Mouse (Mus musculus): ENCODE measurements around the gene Zbtb8b.
A peak's percentile ranks its signal among the peaks of the same experiment; 100 is the strongest.
"Not testable (repeated sequence)": the region's sequence is repeated elsewhere in the genome, so short reads cannot be mapped to it uniquely, and the experiment has no call there.

Zbtb8b gene

GRCm38 (mm10) chr4:129416478-129416877, 24.2 kb downstream of the Zbtb8b start:
- DNase-seq (ENCODE audit: low spot score in 2 of 2) = no peak

- no peak for DNase-seq (ENCODE audit: low spot score in 2 of 2)
These were observed 24.8 kb downstream of the Zbtb8b start for GRCm38 (mm10) chr4:129415892-129416291.

- DNase-seq (ENCODE audit: low spot score in 2 of 2) = no peak
These were observed 29.7 kb downstream of the Zbtb8b start for GRCm38 (mm10) chr4:129410991-129411390.

- not testable (repeated sequence) for DNase-seq (ENCODE audit: low spot score in 2 of 2)
These were observed 30.1 kb downstream of the Zbtb8b start for GRCm38 (mm10) chr4:129410532-129410931.

- DNase-seq (ENCODE audit: low spot score in 2 of 2) = peak; percentile 29 to 32
These were observed 34.2 kb downstream of the Zbtb8b start for GRCm38 (mm10) chr4:129406447-129406846.

GRCm38 (mm10) chr4:129399813-129400212, 40.8 kb downstream of the Zbtb8b start:
- no peak for DNase-seq (ENCODE audit: low spot score in 2 of 2)

- DNase-seq (ENCODE audit: low spot score in 2 of 2) = no peak
These were observed 43.7 kb downstream of the Zbtb8b start for GRCm38 (mm10) chr4:129396960-129397359.

GRCm38 (mm10) chr4:129394089-129394870, 46.4 kb downstream of the Zbtb8b start:
- no peak for DNase-seq (ENCODE audit: low spot score in 2 of 2)

GRCm38 (mm10) chr4:129390936-129391557, 49.6 kb downstream of the Zbtb8b start:
- no peak for DNase-seq (ENCODE audit: low spot score in 2 of 2)

- DNase-seq (ENCODE audit: low spot score in 2 of 2) = no peak
These were observed 50.4 kb downstream of the Zbtb8b start for GRCm38 (mm10) chr4:129390216-129390743.

- no peak for DNase-seq (ENCODE audit: low spot score in 2 of 2)
These were observed 52.2 kb downstream of the Zbtb8b start for GRCm38 (mm10) chr4:129388404-129388803.

GRCm38 (mm10) chr4:129386989-129387388, 53.7 kb downstream of the Zbtb8b start:
- DNase-seq (ENCODE audit: low spot score in 2 of 2) = no peak

GRCm38 (mm10) chr4:129386269-129386946, 54.2 kb downstream of the Zbtb8b start:
- DNase-seq (ENCODE audit: low spot score in 2 of 2) = no peak

GRCm38 (mm10) chr4:129385685-129386084, 55.0 kb downstream of the Zbtb8b start:
- DNase-seq (ENCODE audit: low spot score in 2 of 2) = no peak

- peak; percentile 68 for DNase-seq (ENCODE audit: low spot score in 2 of 2)
These were observed 56.2 kb downstream of the Zbtb8b start for GRCm38 (mm10) chr4:129384440-129384839.

- DNase-seq (ENCODE audit: low spot score in 2 of 2) = no peak
These were observed 57.1 kb downstream of the Zbtb8b start for GRCm38 (mm10) chr4:129383586-129383985.

GRCm38 (mm10) chr4:129382488-129382887, 58.2 kb downstream of the Zbtb8b start:
- peak; percentile 73 to 79 for DNase-seq (ENCODE audit: low spot score in 2 of 2)

GRCm38 (mm10) chr4:129382029-129382428, 58.6 kb downstream of the Zbtb8b start:
- DNase-seq (ENCODE audit: low spot score in 2 of 2) = no peak

GRCm38 (mm10) chr4:129381148-129381547, 59.5 kb downstream of the Zbtb8b start:
- DNase-seq (ENCODE audit: low spot score in 2 of 2) = no peak

GRCm38 (mm10) chr4:129379805-129380204, 60.8 kb downstream of the Zbtb8b start:
- no peak for DNase-seq (ENCODE audit: low spot score in 2 of 2)

- peak in 1 of 2 experiments; percentile 44 for DNase-seq (ENCODE audit: low spot score in 2 of 2)
These were observed 62.9 kb downstream of the Zbtb8b start, which contains the start of gene Zbtb8a for GRCm38 (mm10) chr4:129377601-129378390. Zbtb8a (minus strand) TSS chr4:129378116.
